Mouse (Mus musculus): Measurements from ENCODE around the gene Rnf20.

DNA sequence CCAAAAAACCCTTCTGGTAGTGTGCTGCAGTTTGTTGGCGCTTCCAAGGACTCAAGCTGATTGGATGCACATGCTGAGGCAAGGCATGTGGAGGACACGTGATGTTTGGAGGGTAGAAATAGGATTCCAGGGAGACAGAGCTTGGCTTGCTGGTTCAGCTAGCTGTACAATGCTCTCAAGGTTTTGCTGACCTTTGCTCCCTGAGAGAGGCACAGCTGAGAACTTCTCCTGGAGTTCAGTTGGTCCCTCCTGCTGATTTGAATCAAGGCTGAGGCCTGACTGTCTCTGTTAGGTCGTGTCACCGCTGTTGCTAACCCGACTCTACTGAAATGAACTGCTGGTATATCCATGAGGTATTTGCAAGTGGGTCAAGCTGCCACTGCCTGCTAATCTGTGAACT is 2.9 kb upstream of the Rnf20 start:
- TF ChIP-seq POLR2A (IDR thresholded peaks at IDR 0.05; ENCODE audit: insufficient read length, low read depth) (no peak), E2F4 (IDR thresholded peaks at IDR 0.05; ENCODE audit: insufficient read depth) (no peak), SRF (IDR thresholded peaks at IDR 0.05; ENCODE audit: control insufficient read depth, insufficient read length, low read depth) (no peak), REST (IDR thresholded peaks at IDR 0.05; ENCODE audit: insufficient read depth, insufficient read length) (no peak), MAX (IDR thresholded peaks at IDR 0.05; ENCODE audit: low read depth) (no peak), TCF12 (IDR thresholded peaks at IDR 0.05; ENCODE audit: insufficient read depth, poor library complexity, severe bottlenecking) (no peak), USF1 (IDR thresholded peaks at IDR 0.05; ENCODE audit: low read depth) (no peak), MYOG (IDR thresholded peaks at IDR 0.05; ENCODE audit: control insufficient read depth in 1 of 3, insufficient read depth in 1 of 3, insufficient read length in 2 of 3, low read depth in 2 of 3) (no peak), POLR2AphosphoS2 (IDR thresholded peaks at IDR 0.05; ENCODE audit: insufficient read length, low read depth) (no peak)
